Mouse (Mus musculus): ENCODE data around the gene Ell2.

Ell2 gene

GRCm38 (mm10) chr13:75809957-75810356 lies 103.4 kb downstream of the Ell2 start:
- no peak for DNase-seq (ENCODE audit: low read depth)

DNA sequence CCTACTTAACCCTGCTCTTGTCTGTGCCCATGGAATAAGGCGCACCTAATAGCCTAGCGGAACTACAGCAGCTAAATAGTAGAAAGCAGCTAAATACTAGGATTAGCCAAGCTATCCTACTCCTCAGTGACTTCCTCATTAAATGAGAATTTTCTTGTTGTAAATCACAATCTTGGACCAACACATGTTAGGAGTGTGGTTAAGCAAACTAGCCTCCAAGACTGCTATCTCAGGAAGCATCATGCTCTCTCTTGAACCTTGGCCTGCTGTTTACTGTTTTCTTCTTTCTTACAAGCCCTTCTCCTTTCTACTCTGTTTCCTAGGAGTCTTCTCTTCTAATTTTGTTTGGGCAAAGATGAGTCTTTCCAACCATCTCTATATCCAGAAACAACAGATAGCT lies 110.6 kb downstream of the Ell2 start:
- no peak for DNase-seq (ENCODE audit: low read depth)

DNA sequence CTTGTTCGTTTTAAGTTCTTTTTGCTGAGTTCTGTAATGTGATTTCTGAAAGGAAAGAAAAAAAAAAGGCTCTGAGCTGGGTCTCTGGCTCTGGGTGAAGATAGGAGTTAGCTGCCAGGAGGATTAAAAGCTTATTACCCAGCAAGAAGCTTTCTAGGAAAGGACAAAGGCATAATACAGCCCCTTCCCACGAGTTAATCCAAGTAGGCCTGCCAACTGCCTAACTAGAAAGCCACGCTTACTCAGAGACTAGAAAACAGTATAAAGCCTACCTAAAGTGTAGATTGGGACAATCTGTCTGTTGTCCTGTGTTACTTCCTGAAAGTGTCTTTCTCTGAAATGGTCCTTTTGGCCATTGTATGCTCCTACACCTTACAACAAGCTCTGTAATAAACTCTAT lies 111.9 kb downstream of the Ell2 start:
- DNase-seq (ENCODE audit: low read depth) = no peak

DNA sequence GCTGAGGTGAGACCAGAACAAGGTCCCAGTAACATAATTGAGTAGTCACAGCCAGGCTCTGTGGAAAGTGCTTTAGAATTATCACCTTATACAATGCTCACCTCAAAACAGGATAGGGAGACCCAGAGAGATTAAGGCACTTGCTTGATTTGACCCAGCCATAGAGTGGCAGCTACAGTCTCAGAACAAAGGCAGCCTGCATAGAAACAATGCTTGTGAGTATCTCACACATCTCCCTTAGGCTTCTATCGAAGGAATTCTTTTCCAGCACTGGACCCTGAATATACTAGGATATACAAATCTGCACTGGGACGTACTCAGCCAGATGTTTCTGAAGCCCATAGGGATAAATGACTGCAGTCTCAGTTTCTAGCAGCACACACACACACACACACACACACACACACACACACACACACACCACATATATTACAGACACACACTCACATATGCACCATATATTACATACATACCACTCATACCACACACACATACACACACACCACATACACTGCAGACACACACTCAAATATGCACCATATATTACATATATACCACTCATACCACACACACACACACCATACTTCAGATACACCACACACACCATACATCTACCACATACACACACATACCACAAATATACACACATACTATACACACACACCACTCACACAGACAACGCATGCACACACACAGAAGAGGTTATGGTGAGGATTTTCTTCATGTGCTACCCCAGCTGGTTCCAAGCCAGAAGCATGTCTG lies 112.6 kb downstream of the Ell2 start:
- DNase-seq (ENCODE audit: low read depth) = no peak

DNA sequence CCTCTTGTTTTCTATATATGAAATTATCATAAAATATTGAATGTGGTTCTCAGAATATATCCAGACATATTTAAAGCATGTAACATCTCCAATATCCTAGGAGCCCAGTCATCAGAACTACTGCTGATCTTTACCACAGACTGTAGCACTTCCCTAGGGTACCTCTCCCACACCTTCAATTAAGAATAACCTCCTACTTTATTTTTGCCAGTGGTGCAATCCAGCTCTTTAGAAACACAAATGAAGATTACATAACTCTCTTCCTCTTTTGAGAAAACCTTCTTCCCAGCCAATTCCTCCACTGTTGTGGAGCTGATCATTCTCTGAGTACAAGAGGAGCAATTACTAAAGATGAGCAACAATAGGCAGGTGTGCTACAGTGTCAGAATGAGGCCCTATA lies 113.3 kb downstream of the Ell2 start:
- no peak for DNase-seq (ENCODE audit: low read depth)
